Mouse (Mus musculus): Measurements from ENCODE around the gene St8sia1.
"Not testable (repeated sequence)": the region's sequence is repeated elsewhere in the genome, so short reads cannot be mapped to it uniquely, and the experiment has no call there.

Gene St8sia1

DNA sequence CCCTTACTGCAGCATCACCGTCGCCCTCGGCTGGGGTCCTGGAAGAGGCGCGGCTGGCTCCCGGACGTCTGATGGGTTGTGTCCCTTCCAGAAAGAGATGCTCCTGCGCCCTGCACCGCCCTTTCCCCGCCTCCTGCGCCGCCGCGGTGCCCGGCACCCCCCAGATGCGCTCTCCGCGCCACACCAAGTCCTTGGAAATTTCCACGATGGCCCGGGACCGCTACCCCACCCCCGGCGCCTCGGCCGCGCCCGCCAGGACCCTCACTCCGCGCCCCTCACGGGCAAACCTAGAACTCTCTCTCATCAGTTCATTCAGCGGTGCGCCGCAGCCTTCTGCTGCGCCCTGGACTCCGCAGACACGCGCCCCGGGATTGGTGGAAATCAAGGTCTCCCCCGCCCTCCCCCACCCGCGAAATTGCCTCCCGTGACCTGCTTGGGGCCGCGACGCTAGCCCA, at the start of gene St8sia1:
St8sia1 (minus strand) TSS at position 377 of the 455 bp plus-strand sequence.
- no peak for DNase-seq (ENCODE audit: low spot score)

DNA sequence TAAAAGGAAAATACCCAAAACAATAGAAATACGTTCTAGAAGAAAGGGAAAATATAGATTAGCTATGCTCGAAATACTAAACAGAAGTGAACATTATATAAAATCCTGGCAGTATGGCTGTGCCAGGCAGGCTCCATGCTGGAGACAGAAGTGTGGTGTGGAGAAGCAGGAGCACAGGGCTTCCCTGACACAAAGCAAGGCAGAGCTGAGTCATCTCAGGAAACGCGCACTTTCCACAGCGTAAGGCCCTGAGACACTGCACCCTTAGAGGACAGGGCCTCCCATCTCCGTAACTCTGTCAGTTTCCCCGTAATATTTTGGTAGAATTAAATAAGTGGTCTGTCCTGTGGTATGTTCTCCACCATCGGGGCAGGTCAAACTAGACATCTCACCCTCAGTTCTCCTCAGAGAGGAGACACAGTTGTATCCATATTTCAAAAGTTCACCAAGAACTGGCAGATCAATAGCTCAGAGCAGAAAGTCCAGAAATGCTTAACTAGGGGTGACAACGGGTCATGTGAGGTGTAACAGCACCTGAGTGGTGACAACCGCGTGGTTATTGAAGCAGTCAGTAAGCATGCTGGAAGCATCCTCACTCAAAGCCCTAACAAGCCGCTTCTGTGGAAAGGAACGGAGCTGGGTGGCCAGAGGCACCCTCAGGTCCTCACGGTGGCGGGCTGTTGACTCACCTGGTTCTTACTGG, 48.4 kb upstream of the St8sia1 start:
- no peak for DNase-seq (ENCODE audit: low spot score)

DNA sequence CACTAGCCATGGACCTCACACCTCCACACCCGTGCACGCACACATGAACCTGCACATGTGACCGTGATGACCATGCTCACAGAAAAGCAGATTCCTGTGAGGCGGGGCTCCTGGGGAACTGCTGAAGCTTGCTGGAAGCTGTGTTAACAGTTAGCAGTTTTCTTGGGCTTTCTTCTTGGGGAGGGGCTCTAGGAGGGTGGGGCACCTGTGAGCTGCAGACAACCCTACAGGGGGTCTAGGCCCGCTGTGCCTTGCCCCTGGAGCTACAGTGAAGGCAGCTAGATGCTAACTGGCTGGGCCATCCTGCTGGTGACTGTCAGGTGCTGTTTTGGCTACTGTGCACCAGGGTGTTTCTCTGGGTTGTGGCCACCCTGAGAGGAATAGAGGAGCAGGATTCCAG, 44.6 kb upstream of the St8sia1 start:
- DNase-seq (ENCODE audit: low spot score), result no peak

DNA sequence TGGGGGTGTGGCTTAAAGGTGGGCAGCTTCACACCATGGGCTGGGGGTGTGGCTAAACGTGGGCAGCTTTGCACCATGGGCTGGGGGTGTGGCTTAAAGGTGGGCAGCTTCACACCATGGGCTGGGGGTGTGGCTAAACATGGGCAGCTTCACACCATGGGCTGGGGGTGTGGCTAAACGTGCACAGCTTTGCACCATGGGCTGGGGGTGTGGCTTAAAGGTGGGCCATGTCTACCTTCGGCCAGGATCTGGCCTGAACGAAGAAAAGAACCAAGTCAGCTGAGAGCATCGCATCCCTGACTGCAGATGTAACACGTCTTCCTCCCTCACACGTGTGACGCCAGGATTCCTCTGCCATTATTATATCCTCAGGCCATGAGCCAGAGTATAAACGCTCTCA, 41.0 kb upstream of the St8sia1 start:
- DNase-seq (ENCODE audit: low spot score), result not testable (repeated sequence)

DNA sequence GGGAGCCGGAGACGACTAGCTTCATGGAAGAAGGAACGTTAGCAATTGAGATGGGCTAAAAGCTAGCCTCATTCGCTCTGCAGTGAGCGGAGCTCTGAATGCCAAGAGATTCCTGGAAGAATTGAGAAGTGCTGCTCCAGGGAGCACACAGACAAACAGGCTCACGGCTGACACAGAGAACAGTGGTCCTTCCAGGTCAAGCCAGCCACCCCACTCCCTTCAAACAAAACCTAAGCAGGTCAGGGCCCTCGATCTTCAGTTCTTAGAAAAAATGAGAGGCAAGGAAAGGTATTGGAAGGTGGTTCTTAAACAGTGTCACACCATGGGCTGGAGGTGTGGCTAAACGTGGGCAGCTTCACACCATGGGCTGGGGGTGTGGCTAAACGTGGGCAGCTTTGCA, 40.5 kb upstream of the St8sia1 start:
- no peak for DNase-seq (ENCODE audit: low spot score)

DNA sequence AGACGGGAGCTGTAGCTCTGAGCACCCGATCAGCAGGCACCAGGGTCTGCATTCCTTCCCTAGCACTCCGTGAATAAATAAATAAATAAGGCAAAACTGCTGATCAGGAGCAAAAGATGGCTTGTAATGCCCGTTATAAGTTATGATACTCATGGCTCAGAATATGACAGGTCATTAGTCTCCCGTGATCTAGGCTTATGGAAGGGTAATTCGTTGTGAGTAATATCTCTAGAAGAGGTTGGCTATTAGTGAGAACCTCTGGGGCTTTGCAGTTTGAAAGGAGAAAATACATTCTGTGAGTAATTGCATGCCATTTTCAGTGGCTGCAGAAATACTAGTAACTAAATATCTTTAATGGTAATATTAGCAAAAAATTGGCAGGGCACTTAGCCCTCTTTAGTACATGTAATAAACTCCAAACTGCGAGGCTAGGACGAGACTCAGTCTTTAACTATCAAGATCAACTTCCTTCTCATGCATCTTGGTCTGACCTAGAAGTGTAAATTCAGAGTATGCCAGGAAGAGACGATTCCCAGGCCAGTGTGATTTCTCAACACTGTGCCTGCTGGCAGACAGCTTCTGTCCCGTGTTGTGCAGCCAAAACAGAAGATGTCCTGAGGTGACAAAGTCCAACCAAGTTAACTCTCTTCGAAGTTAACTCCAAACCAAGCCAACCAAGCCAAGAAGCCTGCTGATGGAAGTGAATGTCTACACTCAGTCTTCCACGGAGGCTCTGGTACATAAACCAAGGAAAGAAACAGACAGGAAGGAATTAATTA, 34.2 kb upstream of the St8sia1 start:
- no peak for DNase-seq (ENCODE audit: low spot score)

DNA sequence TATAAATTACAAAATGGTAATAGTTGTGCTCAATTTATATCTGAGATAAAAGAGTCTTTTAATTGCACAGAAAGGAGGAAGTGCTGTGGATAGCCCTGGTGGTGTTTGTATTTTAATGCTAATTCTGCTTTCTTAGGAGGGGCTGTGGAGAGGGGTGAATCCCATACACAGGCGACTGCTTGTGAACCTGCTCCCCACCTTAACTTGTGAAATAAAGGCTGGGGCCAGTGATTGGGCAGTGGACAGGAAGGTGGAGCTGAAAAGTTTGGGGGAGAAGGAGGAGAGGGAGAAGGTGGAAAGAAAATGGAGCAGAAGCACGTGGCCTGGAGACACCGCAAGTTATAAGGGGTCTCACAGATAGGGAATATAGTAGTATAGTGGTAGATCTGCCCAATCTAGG, 32.6 kb upstream of the St8sia1 start:
- DNase-seq (ENCODE audit: low spot score), result no peak

DNA sequence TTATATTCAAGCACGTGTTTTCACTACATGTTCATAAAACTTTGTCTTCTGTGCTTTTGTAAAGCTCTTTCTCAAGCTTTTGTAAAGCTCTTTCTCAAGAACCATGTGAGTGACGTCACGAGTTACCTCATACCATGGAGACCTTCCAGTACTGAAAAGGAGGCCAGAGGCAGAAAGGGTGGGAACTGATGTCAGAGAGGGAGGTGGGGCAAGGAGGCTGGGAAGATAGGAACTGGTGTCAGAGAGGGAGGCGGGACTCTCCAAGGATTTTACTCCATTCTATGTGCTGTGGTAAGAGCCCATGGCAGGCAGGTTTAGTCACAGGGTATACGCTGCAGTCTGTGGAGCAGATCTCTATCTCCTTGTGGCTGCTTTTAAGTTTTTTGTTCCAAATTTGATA, 31.3 kb upstream of the St8sia1 start:
- no peak for DNase-seq (ENCODE audit: low spot score)

DNA sequence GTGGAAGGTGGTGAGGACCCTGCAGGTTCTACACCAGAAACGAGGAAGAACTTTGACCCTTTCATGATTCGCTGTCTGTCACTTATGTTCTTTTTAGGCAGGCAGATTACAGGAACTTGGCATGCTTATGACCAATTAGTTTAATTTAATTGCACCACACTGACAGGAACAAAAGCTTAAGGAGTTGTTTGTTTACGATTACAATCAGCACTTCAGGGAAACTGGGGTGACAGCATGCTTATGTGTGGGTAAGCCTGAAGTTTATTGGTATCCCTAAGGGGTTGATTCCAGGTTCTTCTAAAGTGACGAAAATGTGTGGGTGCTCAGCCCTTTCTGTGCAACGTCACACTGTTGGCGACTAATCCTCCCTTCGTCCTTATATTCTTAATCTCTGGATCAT, 30.6 kb upstream of the St8sia1 start:
- no peak for DNase-seq (ENCODE audit: low spot score)

DNA sequence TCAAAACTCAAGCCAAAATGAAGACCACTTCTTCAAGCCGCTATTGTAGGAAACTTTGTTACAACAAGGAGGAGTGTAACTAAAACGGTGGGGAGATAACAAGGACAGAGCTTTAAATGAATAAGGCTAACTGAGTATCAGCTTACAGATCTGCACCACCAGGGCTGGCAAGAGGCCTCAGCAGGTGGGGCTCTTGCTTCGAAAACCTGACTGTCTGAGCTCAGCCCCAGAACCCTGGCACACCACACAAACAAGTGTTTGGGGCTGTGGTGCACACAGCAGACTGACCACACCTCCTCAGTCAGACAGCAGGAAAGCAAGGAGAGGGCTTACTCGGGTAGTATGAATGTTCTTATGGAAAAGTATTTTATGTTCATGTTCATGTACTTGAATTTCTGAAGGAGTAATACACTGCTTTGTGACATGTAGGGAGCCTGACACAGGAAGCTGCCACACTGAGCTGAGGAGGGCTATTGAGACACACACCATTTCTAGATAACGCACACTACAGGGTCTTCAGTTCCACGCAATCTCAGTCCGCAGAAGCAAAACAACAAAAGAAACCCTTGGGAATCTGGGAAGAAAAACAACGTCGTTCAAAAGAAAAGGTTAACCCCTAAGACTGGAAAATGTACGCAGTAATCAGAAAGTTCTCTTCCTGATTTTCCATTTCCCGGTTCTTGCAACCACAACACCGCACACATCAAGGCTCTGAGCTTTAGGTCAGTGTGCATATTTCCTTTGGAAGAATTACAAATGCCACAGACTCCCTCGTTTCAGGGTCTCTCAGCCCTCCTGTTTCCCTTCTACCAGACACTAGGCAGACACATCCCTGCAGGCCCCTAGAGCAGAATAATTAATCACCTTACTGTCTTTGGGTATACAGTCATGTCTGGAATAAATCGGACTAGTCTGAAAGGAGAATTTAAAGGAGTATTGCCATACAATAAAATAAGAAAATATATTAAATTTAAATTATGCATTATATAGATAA, 29.8 kb upstream of the St8sia1 start:
- DNase-seq (ENCODE audit: low spot score), result no peak

DNA sequence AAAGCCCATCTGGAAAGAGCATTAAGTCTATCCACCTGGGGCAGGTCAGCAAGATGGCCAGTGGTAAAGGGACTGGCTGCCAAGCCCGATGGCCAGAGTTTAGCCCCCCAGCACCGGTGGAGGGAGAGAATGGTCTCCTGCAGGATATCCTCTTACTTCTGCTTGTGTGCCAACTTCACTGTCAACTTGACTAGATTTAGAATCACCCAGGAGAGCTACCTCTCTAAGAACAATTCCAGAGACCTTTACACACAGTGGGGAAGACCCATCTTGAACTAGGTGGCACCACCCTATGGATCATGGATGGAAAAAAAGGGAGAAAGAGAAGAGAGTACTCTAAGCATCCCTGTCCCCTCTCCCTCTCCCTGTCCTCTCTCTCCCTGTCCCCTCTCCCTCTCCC, 28.7 kb upstream of the St8sia1 start:
- no peak for DNase-seq (ENCODE audit: low spot score)

DNA sequence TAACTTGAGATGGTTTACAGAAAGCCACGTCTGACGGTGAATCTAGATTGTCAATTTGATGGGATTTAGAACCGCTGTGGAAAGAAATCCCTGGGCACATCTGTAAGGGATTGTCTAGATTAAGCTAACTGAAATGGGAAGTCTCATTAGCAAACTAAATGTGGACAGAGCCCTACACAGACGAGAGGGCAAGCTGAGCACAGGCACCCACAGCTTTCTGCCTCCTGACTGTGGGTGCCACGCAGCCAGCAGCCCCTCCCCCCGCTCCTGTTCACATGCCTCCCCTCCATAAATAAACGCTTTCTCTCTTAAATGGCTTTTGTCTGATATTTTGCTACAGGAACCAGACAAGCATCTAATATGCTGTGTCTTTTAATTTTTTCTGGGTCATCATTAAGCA, 27.8 kb upstream of the St8sia1 start:
- DNase-seq (ENCODE audit: low spot score), result no peak

DNA sequence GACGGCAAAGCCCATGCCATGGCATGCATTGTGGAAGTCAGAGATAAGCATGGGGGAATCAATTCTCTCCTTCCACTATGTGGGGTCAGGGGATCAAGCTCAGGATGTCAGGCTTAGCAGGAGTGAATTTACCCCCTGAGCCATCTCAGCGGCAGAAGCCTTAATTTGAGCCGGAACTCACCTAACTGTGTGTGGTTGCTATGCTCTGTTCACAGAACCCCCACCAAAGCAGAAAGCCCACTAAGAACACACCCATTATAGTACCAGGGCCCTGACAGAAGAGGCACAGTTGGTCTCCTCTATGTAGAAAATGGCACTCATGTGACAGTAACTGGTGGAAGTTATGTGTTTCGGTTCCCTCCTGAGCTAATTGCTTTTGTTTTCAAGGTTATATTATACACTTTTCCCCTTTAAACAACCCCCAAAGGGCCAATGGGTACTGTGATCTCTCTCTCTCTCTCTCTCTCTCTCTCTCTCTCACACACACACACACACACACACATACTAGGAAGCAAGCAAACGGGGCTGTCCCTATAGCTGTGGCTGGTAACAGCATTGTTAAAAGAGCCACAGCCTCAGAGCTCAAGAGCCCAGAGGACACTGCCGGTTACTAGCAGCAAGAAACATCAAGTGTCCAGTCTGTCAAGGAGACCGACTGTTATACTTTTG, 27.3 kb upstream of the St8sia1 start:
- no peak for DNase-seq (ENCODE audit: low spot score)

DNA sequence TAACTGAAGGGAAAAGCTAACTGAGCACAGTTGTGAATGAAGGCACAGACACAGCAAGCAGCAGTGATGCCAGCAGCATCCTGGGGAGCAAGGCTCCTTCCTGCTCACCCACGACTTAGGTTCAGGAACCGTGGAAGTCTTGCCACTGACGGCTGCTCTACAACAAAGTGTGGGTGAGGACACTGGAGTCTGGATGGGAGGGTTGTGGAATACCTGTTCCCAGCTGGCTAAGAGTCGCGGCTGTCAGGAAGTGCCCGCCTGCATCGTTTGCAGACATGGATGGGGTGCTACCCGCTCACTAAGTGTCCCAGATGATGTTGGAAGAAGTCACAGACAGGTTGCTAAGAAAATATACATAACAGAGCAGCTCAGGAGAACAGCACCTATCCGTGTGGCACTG, 26.3 kb upstream of the St8sia1 start:
- no peak for DNase-seq (ENCODE audit: low spot score)

DNA sequence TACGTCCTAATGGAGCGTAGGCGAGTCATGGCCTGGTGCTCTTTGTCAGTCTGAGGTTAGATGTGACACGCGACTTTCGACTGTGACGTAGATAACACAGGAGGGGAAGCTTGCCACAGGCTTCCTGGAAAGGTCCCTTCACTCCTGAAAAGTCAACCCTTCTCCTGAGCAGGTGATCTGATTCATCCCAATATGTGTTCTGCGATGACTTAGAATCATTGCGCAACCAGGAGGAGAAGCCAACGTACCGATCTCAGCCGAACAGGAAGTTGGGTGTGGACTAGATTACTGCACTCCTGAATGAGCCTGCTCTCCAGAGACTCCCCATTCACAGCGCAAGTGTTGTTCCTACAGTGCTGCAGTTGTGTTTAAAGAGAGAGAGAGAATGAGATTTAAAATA, 25.2 kb upstream of the St8sia1 start:
- no peak for DNase-seq (ENCODE audit: low spot score)

DNA sequence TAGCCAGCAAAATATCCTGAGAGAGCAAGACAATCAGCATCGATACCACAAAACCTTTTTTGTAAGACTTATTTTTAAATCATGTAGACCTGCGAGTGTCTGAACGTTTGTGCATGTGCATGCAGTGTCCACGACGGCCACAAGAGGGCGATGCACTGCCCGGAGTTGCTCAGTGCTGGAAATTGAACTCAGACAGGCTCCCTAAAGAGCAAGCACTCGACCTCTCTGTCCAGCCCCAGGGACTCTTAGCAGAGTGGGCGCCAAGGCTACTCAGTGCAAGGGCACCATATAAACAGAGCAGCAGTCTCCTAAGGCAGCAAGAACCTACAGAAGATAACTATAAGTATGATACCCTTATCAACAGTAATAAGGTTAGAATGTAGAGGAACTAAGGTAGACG, 24.5 kb upstream of the St8sia1 start:
- DNase-seq (ENCODE audit: low spot score), result no peak

DNA sequence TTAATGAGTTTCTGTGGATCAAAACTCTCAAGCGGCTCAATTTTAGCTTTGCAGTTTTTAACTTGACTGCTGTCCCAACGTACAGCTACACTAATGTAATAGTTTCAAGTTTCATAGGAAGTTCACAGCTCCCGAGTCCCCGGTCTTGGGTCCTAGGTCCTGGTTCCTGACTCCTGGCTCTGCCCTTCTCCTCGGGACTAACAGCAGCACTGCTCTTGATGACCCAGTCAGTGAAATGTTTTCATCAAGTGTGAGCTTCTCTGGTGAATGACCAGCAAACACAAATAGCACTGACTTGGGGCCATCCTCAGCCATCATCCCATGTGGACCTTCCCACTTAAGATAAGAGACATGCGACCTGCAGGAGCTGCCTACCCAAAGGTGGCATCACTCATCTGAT, 24.0 kb upstream of the St8sia1 start:
- no peak for DNase-seq (ENCODE audit: low spot score)

DNA sequence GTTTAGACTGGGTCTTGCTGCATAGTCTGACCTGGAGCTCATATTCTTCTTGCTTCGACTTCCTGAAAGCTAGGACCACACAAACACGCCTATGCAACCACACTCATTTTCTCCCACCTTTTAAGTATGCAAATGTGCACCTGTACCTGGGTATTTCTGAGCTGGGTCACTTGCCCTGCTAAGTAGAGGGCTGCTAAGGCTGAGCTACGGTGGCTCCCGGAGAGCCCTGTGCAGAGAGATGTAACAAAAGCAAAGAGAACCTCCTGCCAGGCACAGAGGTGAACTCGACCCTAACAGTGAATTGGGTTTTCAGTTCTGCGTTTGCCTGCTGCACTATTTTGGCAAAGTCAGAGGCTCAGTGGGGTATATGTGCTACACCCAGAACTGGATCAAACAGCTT, 23.4 kb upstream of the St8sia1 start:
- no peak for DNase-seq (ENCODE audit: low spot score)

DNA sequence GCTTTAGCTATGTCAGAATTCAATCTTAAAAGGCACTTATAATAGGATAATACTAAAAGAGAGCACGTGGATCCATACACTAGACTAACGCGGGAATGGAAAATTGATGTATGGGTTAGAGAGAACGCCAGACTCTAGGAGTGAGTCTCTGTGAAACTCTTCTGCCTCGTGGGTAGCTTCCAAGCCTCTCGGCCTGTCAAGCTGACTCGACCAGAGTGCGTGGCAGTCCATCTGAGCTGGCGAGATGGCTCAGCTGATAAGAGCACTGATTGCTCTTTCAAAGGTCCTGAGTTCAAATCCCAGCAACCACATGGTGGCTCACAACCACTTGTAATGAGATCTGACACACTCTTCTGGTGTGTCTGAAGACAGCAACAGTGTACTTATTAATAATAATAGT, 22.5 kb upstream of the St8sia1 start:
- not testable (repeated sequence) for DNase-seq (ENCODE audit: low spot score)

DNA sequence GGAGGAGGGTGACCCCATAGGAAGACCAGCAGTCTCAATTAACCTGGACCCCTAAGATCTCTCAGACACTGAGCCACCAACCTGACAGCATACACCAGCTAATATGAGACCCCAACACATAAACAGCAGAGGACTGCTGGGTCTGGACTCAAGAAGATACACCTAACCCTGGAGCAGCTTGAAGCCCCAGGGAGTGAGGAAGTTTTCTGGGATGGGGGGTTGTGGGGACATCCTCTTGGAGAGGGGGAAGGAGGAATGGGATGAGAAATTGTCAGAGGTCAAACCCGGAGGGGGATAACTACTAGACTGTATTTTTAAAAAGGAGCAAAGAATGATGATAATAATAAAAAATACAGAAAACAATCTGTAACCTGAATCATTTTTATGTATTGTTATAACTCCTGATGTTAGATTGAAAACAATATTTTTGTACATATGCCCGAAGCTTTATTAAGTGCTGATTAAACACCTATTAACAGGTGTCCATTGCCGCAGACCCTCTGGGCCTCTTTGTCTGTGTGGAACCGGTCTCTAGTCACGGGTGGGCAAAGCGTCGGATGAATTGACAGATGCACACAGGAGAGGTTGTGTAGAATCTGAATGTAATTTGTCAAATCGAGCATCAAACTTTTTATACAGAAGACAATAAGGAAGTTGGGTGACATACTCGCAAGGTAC, 21.4 kb upstream of the St8sia1 start:
- not testable (repeated sequence) for DNase-seq (ENCODE audit: low spot score)

Data from urinary bladder, postnatal 10 days (tissue).